Mouse (Mus musculus): ENCODE results near the gene Patj. TPM values are rescaled to one million over a fixed set of nuclear protein-coding genes. Genes with fewer than 3 reads are reported as not detected.
"Not testable (repeated sequence)": the region's sequence is repeated elsewhere in the genome, so short reads cannot be mapped to it uniquely, and the experiment has no call there.

The Patj gene
- total RNA-seq, 2 experiments from 2014 or later = 15.7 to 17.2 TPM

DNA sequence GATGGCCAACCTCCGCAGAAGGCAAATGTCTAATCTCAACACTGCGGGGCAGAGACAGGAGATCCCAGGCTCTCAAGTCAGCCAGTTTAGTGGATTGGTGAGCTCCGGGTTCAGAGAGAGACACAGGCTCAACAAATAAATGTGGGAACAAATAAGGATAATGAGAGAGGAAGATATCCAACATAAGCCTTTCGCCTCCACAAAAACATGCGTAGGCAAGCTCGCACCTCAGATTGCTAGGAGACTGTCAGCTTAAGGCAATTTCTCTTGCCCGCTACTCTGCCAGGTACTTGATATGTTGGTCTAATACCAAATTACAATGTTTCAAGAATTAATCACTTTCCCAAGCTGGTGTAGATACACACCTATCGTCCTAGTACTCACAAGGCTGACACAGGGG is 315.3 kb downstream of the Patj start:
- no peak for DNase-seq
- intact Hi-C loops (cut with DNase I) = no loop called here

DNA sequence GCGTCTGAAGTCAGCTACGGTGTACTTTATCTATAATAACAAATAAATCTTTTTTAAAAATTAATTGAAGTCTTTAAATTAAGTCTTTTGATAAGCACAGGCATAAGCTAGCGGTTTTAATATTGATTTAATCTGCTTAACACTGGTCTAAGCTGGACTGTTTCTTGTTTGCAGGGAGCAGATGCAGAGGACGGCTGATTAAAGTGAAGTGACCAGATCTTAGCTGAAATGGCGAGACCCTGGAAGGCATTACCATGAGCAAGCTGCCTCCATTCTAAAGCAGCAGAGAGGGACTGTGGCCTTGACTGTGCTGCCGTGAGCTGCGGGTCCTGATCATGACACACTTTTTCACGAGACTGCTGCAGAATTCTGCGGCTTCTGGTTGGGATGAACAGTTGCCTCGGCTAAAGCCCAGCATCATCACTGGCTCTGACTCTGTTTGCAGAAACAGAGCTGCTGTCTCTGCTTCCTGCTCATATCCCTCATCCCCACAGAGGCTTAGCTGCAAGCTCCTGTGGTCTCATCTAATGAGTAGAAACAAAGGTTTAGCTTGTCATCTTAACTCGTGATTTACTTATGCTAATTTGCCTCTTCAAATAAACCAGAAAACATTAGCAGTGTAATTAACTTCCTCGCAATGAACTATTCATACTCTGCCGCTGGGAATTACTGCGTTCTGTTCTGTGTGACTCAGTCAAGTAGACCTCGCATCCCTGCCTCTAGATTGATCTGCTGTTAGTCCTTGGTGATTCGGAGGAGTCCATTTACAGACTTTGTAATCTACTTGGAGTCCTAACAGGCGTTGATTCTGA is 322.4 kb downstream of the Patj start:
- no peak for DNase-seq
- intact Hi-C loops (cut with DNase I) = no loop called here

DNA sequence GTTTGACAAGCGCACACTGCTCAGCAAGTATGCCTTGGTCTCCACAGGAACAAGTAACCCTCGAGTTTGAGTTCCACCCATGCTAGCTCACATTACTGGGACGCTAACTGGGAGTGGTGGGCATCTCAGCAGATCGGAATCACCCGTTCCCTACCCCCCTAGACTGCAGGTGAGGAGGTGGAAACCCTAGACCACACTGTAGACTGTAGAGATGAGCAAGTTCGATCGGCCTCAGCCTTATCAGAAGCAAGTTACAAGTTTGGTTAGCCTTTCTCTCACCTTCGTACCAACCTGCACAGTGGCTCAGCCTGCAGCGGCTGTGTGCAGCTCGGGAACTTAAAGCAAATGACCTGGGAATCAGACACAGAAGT is 322.9 kb downstream of the Patj start:
- intact Hi-C loops (cut with DNase I) = no loop called here
- no peak for DNase-seq

DNA sequence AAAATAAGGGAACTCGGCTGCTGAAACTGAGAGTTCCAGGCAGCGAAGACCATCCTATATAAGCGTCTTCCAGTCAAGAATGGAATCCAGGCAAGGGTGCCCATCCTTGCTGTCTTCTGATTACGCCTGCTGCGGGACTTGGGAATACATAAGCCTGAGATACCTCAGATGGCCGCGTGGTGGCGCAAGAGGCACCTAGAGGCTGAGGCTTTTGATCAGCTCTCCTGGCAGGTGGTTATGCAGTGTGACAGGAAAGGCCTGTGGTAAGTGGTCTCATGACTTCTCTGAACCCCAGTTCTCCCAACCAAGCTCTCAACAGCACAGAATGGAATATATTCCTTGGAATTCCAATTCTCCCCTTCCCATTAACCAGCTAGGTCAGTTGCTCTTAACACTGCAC is 326.9 kb downstream of the Patj start:
- DNase-seq = peak; percentile 50 to 65
- intact Hi-C loops (cut with DNase I) = no loop called here

DNA sequence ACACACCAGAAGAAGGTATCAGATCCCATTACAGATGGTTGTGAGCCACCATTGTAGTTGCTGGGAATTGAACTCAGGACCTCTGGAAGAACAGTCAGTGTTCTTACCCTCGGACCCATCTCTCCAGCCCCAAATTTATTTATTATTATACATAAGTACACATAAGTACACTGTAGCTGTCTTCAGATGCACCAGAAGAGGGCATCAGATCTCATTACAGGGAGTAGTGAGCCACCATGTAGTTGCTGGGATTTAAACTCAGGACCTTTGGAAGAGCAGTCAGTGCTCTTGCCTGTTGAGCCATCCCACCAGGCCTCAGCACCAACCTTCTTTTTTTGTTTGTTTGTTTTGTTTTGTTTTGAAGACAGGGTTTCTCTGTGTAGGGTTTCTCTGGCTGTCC is 329.1 kb downstream of the Patj start:
- intact Hi-C loops (cut with DNase I) = loop anchor here (2.0 kb wide), 1 partner anchor 162 kb away; no protein-coding TSS in a partner anchor
- DNase-seq = not testable (repeated sequence)

DNA sequence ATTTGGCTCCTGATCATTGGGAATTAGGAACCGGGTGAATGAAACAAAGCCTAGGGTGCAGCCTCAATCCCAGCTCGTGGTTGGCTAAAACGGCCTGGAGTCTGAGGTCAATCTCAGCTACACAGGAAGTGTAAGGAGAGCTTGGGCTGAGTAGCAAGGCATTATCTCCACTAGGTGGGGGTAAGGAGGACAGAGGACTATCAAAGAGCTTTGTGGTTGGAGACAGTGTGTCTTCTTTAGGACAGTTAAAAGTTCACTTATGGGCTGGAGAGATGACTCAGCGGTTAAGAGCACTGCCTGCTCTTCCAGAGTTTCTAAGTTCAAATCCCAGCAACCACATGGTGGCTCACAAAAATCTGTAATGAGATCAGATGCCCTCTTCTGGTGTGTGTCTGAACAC is 329.9 kb downstream of the Patj start:
- peak; percentile 7 to 20 for DNase-seq
- intact Hi-C loops (cut with DNase I) = loop anchor here (2.0 kb wide), 1 partner anchor 161 kb away; no protein-coding TSS in a partner anchor

DNA sequence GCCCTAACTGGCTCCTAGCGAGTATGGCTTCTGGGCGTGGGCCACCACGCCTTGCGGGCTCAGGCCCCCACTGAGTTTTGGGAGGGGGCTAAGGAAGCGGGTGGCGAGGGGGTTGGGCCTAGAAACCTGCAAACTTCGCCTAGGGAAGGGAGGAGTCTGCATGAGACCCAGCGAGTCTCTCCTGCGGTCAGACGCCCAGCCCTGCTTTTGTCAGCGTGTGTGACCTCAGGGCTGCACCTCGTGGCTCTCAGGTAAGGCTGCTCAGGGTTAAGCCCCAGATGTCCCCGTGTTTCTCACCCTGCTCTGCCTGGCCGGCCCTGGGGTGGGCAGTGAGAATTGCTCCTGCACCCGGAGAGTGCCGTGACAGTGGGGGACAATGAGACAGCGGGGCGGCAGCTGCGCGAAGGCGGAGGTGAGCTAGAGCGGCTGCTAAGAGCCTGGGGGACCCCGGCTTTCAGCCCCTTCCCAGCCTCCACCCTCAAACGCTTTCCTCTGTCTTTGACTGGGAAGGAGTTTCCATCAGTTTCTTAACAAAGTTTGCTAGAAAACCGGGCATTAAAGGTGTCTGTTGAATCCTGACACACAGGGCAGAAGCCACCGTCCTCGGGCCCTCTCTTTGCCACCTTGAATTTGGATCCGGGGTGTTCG is 331.1 kb downstream of the Patj start, which contains the start of gene L1td1:
Gene L1td1, plus strand, starts transcription at position 145 of the 648 bp plus-strand sequence.
- no peak for DNase-seq
- intact Hi-C loops (cut with DNase I) = no loop called here

DNA sequence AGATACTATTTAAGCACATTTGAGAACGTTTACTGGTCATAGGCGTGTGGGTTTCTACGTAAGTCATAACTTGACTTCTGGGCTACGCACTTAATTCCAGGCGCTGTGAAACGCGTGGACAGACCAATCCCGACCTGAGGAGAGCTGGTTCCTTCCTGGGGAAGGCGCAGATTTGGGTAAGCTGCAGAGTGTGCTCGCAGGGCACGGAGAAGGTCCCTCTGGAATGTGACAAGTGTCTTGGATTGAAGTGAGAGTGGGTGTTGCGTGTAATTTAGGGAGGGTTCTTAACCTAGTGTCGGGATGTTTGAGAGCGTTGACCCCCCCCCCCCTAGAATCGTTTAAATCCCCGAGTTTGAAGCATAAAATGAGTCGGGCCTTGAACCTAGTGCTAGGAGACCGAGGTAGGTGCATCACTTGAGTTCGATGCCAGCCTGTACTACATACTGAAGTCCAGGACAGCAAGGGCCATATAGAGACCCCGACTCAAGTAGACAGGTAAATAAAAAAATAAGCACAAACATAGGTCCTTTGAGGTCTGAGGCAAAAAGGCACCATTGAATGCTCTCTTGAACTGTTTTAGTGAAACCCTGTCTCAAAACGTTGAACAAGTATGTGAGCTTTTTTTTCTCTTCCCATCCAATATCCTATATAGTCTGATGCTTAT is 331.8 kb downstream of the Patj start:
- no peak for DNase-seq
- intact Hi-C loops (cut with DNase I) = no loop called here

DNA sequence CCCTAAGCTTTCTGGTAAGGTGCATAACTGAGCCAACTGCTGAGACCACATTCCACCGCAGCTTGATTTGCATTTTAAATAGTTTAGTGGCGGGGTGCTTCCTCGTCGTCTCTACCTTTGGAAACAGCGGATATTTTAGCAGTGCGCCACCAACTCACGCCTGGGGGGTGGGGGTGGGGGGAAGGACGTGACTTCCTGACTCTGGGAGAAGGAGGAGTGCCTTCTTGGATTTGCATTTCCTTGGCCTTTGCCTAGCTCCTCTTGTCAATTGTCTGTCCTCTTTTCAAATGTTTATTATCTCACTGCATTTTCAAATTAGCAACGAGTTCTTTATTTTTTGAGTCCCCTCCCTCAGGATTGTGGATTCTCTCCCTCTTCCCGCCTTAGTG is 332.4 kb downstream of the Patj start:
- DNase-seq = no peak
- intact Hi-C loops (cut with DNase I) = no loop called here

DNA sequence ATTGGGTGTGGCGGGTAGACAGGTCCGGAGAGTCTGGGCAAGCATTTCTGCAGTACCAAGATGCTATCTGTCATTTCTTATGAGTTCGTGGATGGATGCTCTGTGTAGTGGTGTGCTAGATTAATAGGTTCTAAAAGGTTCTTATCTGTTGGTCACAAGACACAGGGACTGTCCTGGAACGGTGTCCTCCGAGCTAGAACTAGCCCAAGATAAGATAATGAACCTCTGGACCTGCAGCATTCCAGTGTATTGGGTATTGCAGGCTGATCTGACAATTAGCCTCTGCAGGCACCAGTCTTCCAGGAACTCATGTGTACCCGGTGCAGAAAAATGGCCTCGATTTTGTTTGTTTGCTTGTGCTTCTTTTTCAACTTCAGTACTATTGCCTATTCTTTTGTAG is 333.1 kb downstream of the Patj start:
- intact Hi-C loops (cut with DNase I) = no loop called here
- no peak for DNase-seq

DNA sequence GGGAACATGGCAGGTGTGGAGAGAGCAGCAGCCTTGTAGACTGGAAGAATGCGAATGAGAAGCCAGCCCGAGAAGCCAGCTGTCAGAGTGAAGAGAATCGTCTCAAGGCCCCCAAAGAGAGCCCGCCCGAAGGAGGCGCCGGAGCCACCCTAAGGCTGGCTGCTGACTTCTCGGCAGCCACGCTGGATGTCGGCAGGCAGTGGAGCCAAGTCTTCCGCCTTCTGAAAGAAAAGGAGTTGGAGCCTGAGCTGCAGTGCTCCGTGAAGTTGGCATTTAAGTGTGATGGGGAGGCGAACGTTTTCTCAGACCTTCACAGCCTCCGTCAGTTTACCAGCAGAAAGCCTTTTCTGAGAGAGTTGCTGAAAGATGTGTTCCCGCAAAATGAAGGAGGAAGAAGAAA is 338.1 kb downstream of the Patj start:
- DNase-seq = no peak
- intact Hi-C loops (cut with DNase I) = no loop called here

DNA sequence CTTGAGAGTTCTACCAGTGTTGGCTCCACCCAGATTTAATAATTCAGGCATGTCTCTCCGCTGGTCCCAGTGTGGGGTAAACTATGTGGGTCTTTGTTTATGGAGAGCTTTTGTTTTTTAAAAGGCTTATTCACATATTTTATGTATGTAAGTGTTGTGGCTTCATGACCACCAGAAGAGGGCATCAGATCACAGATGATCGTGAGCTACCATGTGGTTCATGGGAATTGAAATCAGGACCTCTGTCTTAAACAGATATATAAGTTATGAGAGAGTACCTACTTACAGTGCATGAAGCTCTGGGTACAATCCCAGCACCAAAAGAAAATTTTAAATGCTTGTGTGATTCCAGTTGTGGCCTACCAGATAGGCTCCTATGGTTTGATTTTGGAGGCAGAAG is 344.2 kb downstream of the Patj start:
- intact Hi-C loops (cut with DNase I) = loop anchor here (1.0 to 5.0 kb wide), 2 partner anchors 148 to 443 kb away; no protein-coding TSS in a partner anchor
- peak; percentile 33 for DNase-seq

DNA sequence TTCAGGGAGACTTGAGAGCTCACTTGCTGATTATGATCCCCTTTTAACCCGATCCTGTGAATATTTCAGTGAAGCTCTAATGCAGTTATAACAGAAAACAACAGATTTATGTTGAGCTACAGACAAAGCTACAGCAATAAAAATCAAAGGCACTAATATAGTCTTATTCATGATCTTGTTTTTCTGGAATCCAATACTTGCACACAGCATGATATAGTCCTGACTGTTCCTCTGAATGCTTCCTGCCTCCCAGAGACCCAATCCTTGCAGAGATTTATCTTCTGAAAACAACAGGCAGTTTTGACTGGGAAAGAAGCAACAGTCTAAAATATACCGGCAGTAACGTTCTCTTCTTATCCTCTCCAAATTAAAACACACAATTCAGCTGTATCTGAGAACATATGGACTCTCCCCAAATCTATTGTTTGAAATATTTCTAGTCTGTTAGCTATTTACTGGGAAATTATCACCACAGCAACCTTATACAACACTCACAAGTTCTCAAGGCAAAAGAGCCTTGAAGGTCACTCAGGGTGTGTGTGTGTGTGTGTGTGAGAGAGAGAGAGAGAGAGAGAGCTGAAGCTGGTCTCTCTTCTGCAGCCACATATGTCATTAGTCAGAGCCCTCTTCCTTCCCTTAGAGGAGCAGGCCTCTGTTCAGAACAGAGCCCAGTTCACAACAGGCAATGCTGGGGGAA is 347.8 kb downstream of the Patj start:
- intact Hi-C loops (cut with DNase I) = no loop called here

DNA sequence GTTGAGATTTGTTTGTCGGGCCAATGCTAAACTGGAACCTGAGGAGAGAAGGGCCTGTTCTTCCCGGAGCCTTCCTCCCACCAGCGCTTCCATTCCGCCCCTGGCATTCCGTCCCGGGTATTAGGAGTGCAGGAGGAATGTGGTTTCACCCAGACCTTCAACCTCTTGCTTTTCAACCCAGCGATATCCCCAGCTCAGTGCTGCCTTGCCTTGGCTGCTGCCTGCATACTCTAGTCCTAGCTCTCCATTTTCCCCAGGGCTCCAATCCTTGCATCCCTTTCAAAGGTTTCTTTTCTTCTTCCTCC is 348.3 kb downstream of the Patj start:
- intact Hi-C loops (cut with DNase I) = no loop called here
- peak in 1 of 2 experiments; percentile 19 for DNase-seq

More for the DNA sequence above, 347.8 kb downstream of the Patj start:
- DNase-seq = no peak

DNA sequence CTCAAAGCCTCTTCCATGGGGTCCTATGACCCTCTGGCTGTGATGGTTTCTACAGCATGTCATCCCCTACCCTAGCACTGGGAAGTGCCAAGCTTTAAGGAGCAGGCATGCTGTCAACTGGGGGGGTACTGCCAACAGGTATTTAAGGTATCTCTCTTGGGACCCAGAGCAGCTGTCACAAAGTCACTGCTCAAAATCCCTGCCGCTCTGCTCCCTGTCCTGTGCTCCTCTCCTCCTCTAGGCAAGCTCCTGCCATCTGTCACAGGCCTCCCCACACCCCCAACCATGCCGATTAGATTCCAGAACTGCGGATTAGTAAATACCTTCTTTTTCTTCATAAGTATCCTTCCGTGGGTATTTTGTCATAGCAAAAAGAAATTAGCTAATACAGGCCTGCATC is 358.9 kb downstream of the Patj start:
- DNase-seq = no peak
- intact Hi-C loops (cut with DNase I) = no loop called here

DNA sequence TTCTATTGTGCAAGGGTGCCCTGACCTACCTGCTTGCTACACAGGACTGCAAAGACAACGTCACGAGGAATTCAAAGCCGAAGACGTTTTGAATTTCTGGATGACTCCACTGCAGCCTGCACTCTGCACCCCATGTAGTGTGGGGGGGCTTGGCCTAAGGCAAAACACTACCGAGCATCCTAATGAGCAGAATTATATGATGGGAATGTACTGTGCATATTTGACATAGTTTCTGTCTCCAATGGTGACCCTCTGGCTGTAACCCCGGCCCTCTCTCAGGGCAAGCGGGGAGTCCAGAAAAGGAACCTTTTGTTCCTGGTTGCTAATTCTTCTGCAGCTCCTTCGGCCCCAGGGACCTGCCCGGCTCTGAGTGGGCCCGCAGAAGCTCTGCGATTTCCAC is 360.6 kb downstream of the Patj start:
- no peak for DNase-seq
- intact Hi-C loops (cut with DNase I) = no loop called here

DNA sequence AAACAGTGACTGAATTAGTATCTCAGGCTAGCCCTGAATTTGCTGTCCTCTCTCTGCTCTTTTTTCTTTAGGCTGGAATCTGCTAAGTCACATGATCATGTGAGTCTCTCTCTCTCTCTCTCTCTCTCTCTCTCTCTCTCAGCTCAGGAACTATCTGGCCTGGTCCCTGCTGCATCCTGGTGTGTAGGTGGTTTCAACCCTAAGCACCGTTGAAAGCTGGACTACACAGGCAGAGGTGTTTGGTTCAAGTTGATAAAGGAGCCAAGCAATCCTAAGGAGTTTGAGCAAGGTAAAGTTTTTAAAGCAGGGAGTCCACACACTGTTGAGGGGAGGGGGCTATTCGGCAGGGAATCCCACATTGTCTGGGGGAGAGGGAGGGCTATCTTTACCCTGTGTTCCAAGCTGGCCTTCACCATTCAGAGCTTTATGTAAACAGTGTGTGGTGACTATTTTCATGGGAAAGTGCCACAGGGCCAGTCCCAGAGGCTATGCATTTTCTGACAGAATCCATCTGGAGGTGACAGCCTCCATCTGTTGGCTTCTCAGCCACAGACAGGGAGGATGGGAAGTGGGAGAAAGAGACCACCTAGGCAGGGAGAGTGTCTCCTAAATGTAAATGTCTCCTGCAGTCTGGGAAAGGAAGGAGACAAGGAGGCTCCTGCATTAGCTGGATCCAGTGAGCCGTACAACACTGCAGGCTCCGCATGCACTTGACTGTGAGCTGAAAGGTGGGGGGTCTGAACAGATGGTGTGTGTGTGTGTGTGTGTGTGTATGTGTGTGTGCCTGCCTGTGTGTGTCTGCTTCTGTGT is 362.6 kb downstream of the Patj start:
- DNase-seq = peak in 1 of 2 experiments; percentile 29

DNA sequence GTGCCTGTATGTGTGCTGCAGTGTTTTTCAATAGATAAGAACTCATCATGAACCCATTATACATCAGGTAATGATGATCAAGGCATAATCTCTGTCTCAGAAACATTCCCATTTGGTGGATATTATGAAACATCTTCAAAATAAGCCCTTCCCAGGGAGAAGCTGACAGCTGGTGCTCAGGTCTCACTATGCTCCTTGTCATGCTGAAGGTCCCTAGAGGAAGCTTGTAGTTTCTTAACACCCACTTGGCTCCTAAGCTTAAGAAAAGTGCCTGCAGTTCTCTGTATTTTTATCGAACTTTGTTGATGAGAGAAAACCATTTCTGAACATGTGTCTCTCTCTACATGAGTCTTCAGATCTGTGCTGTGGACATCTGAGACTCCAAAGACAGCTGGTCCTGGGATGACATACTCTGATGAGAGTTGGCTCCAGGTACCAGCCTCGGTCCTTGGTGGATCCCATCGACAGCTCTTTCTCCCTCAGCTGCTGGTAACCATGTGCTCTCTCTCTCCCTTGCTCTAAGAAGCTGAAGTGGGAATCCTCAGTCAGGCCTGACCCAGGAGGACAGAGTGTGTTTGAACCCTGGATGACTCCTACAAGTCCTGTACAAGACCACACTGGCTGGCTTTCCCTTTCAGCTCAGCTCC is 363.4 kb downstream of the Patj start:
- no peak for DNase-seq
- intact Hi-C loops (cut with DNase I) = no loop called here

More for the DNA sequence above, 362.6 kb downstream of the Patj start:
- intact Hi-C loops (cut with DNase I) = no loop called here

Measured in heart, postnatal 10 days (tissue).